Mouse (Mus musculus): ENCODE measurements around the gene Trove2. TPM values are rescaled to one million over a fixed set of nuclear protein-coding genes. Genes with fewer than 3 reads are reported as not detected.
A peak's percentile ranks its signal among the peaks of the same experiment; 100 is the strongest.

The Trove2 gene
- polyA plus RNA-seq, 1 experiment = 1.9 TPM

- TF ChIP-seq MYOD1 (IDR thresholded peaks at IDR 0.05; ENCODE audit: control insufficient read depth in 1 of 3, insufficient read length in 2 of 3, low read depth in 2 of 3) = no peak
- no peak overlapping the region for H3K4me3 ChIP-seq
- H3K27me3 ChIP-seq (ENCODE audit: control insufficient read depth, insufficient read depth, insufficient read length) = no peaks in the 10 kb centered on the region
- no peaks in the 10 kb centered on the region for H3K36me3 ChIP-seq (ENCODE audit: control insufficient read depth, insufficient read depth)
- no peak overlapping the region for H3ac ChIP-seq (ENCODE audit: control insufficient read depth, insufficient read length)
- H3K79me2 ChIP-seq (ENCODE audit: control insufficient read depth, insufficient read depth) = no peaks in the 10 kb centered on the region
- H3K4me2 ChIP-seq (ENCODE audit: low read depth) = no peak overlapping the region
These were observed 37.0 kb upstream of the Trove2 start for GRCm38 (mm10) chr1:143813676-143814360.

- TF ChIP-seq TCF12 (IDR thresholded peaks at IDR 0.05; ENCODE audit: insufficient read depth, poor library complexity, severe bottlenecking) = no peak
- peak in 2 of 3 experiments; percentile 67 to 75 for TF ChIP-seq MYOG (IDR thresholded peaks at IDR 0.05; ENCODE audit: control insufficient read depth in 1 of 3, insufficient read depth in 1 of 3, insufficient read length in 2 of 3, low read depth in 2 of 3)
- peak in 2 of 3 experiments; percentile 13 to 72 for TF ChIP-seq MYOD1 (IDR thresholded peaks at IDR 0.05; ENCODE audit: control insufficient read depth in 1 of 3, insufficient read length in 2 of 3, low read depth in 2 of 3)
- Histone ChIP-seq H3K36me3 (ENCODE audit: control insufficient read depth, insufficient read depth) (no peaks in the 10 kb centered on the region), H3ac (ENCODE audit: control insufficient read depth, insufficient read length) (no peak overlapping the region), H3K4me3 (no peak overlapping the region), H3K79me2 (ENCODE audit: control insufficient read depth, insufficient read depth) (no peaks in the 10 kb centered on the region), H3K27me3 (ENCODE audit: control insufficient read depth, insufficient read depth, insufficient read length) (no peaks in the 10 kb centered on the region), H3K4me2 (ENCODE audit: low read depth) (peak overlapping the region; percentile 5)
These were observed 32.2 kb upstream of the Trove2 start for GRCm38 (mm10) chr1:143809062-143809461.

DNA sequence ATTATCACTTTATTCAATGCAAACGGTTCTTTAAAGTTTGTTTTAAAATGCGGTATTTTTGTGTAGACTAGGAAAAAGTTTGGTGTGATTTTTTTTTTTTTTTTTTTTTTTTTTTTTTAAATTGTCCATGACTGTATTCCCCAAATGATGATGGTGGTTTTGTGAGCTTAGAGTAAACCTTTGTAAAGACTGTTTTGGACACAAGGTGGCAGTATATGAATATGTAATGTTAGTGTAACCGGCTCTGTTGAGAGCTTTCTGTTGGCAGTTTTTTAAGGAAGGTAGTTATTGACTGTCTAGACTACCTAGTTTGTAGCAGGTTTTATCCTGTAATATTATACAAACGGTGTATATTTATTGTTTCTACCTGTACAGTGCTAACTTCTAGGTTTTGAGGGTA, 26.7 kb upstream of the Trove2 start:
- Histone ChIP-seq H3ac (ENCODE audit: control insufficient read depth, insufficient read length) (no peak overlapping the region), H3K36me3 (ENCODE audit: control insufficient read depth, insufficient read depth) (peaks cover 4% of the 10 kb centered on the region)
- no peak for TF ChIP-seq SRF (IDR thresholded peaks at IDR 0.05; ENCODE audit: control insufficient read depth, insufficient read length, low read depth)
- TF ChIP-seq POLR2AphosphoS2 (IDR thresholded peaks at IDR 0.05; ENCODE audit: insufficient read length, low read depth) = no peak
- no peak for TF ChIP-seq REST (IDR thresholded peaks at IDR 0.05; ENCODE audit: insufficient read depth, insufficient read length)
- no peak for TF ChIP-seq USF1 (IDR thresholded peaks at IDR 0.05; ENCODE audit: low read depth)
- no peak for TF ChIP-seq E2F4 (IDR thresholded peaks at IDR 0.05; ENCODE audit: insufficient read depth)
- no peak for TF ChIP-seq TCF3 (IDR thresholded peaks at IDR 0.05; ENCODE audit: insufficient read length, low read depth)
- TF ChIP-seq MYOG (IDR thresholded peaks at IDR 0.05; ENCODE audit: control insufficient read depth in 1 of 3, insufficient read depth in 1 of 3, insufficient read length in 2 of 3, low read depth in 2 of 3) = no peak
- TF ChIP-seq POLR2A (IDR thresholded peaks at IDR 0.05; ENCODE audit: insufficient read length, low read depth) = no peak
- TF ChIP-seq MYOD1 (IDR thresholded peaks at IDR 0.05; ENCODE audit: control insufficient read depth in 1 of 3, insufficient read length in 2 of 3, low read depth in 2 of 3) = no peak
- TF ChIP-seq TCF12 (IDR thresholded peaks at IDR 0.05; ENCODE audit: insufficient read depth, poor library complexity, severe bottlenecking) = no peak
- TF ChIP-seq CEBPB (IDR thresholded peaks at IDR 0.05; ENCODE audit: insufficient read depth, poor library complexity, severe bottlenecking) = no peak
- TF ChIP-seq MAX (IDR thresholded peaks at IDR 0.05; ENCODE audit: low read depth) = no peak

DNA sequence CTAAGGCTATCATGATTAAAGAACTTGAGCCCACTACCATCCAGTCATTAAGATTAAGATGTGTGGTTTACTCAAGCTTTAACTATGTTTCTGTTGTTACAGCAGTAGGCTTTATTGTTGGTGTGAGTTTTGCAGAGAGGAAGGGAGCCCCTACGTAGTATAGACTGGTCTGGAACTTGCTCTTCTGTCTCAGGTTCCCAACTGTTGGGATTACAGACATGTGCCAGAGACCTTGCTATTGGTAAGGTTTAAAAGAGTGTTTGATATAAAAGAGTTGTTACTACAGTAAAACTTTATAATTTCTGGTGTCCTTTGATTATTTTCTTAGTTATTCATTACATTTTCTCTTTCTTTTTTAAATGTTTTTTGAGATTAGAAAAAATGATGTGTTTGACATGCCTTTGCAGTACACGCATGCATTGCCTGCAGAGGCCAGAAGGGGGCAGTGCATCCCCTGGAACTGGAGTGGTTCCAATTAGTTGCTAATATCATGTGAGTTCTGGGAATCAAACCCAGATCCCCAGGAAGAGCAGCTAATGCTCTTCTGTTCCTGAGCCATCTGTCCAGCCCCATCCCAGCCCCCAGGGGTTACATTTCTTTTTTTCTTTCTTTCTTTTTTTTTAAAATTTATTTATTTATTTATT, 11.8 kb upstream of the Trove2 start:
- Histone ChIP-seq H3K79me2 (ENCODE audit: control insufficient read depth, insufficient read depth) (no peaks in the 10 kb centered on the region), H3K27me3 (ENCODE audit: control insufficient read depth, insufficient read depth, insufficient read length) (no peaks in the 10 kb centered on the region), H3ac (ENCODE audit: control insufficient read depth, insufficient read length) (no peak overlapping the region), H3K4me3 (no peak overlapping the region), H3K4me2 (ENCODE audit: low read depth) (no peak overlapping the region), H3K36me3 (ENCODE audit: control insufficient read depth, insufficient read depth) (peaks cover 6% of the 10 kb centered on the region)
- TF ChIP-seq POLR2AphosphoS2 (IDR thresholded peaks at IDR 0.05; ENCODE audit: insufficient read length, low read depth) (no peak), MYOG (IDR thresholded peaks at IDR 0.05; ENCODE audit: control insufficient read depth in 1 of 3, insufficient read depth in 1 of 3, insufficient read length in 2 of 3, low read depth in 2 of 3) (no peak), TCF3 (IDR thresholded peaks at IDR 0.05; ENCODE audit: insufficient read length, low read depth) (no peak), SRF (IDR thresholded peaks at IDR 0.05; ENCODE audit: control insufficient read depth, insufficient read length, low read depth) (no peak), REST (IDR thresholded peaks at IDR 0.05; ENCODE audit: insufficient read depth, insufficient read length) (no peak), E2F4 (IDR thresholded peaks at IDR 0.05; ENCODE audit: insufficient read depth) (no peak), MAX (IDR thresholded peaks at IDR 0.05; ENCODE audit: low read depth) (no peak), CEBPB (IDR thresholded peaks at IDR 0.05; ENCODE audit: insufficient read depth, poor library complexity, severe bottlenecking) (no peak), TCF12 (IDR thresholded peaks at IDR 0.05; ENCODE audit: insufficient read depth, poor library complexity, severe bottlenecking) (no peak), MYOD1 (IDR thresholded peaks at IDR 0.05; ENCODE audit: control insufficient read depth in 1 of 3, insufficient read length in 2 of 3, low read depth in 2 of 3) (no peak)

More for the DNA sequence above, 26.7 kb upstream of the Trove2 start:
- Histone ChIP-seq H3K27me3 (ENCODE audit: control insufficient read depth, insufficient read depth, insufficient read length) (no peaks in the 10 kb centered on the region), H3K79me2 (ENCODE audit: control insufficient read depth, insufficient read depth) (no peaks in the 10 kb centered on the region), H3K4me3 (no peak overlapping the region), H3K4me2 (ENCODE audit: low read depth) (no peak overlapping the region)

DNA sequence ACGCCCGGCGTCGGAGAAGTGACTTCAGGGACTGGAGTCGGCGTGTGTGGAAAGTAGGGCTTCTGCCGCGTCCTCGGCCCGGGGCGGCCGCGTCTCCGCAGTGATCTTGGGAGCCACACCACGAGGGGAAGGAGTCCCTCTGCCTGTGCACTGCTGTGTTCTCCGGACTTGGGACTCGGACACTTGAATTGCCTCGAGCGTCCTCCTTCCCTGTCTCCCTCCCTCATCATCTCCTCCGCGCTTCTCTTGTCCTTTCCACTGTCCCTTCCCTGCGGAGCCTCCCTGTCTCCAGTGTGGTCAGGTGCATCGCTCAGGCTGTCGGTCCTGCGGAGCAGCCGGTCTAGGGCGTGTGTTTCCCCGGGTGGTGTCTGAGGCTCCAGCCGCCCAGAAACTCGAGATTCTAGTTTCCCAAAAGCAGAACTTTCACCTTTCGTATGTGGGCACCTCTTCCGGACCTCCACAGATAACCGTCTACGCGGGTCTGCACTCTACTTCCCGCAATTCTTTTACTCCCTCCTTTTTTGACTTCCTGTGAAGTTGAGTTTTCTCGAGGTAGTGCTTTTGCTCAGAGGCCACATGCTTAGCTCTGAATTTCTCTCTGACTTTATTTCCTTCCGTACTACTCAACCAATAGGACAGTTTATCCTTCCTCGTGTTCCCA, 820 bp upstream of the Trove2 start:
- H3ac ChIP-seq (ENCODE audit: control insufficient read depth, insufficient read length) = peak overlapping the region; percentile 36
- no peaks in the 10 kb centered on the region for H3K36me3 ChIP-seq (ENCODE audit: control insufficient read depth, insufficient read depth)
- TF ChIP-seq MAX (IDR thresholded peaks at IDR 0.05; ENCODE audit: low read depth) = no peak
- TF ChIP-seq POLR2A (IDR thresholded peaks at IDR 0.05; ENCODE audit: insufficient read length, low read depth) = no peak
- no peak for TF ChIP-seq E2F4 (IDR thresholded peaks at IDR 0.05; ENCODE audit: insufficient read depth)
- TF ChIP-seq CEBPB (IDR thresholded peaks at IDR 0.05; ENCODE audit: insufficient read depth, poor library complexity, severe bottlenecking) = no peak
- no peak for TF ChIP-seq TCF3 (IDR thresholded peaks at IDR 0.05; ENCODE audit: insufficient read length, low read depth)
- no peak for TF ChIP-seq TCF12 (IDR thresholded peaks at IDR 0.05; ENCODE audit: insufficient read depth, poor library complexity, severe bottlenecking)
- TF ChIP-seq MYOG (IDR thresholded peaks at IDR 0.05; ENCODE audit: control insufficient read depth in 1 of 3, insufficient read depth in 1 of 3, insufficient read length in 2 of 3, low read depth in 2 of 3) = no peak
- no peak for TF ChIP-seq POLR2AphosphoS2 (IDR thresholded peaks at IDR 0.05; ENCODE audit: insufficient read length, low read depth)
- TF ChIP-seq REST (IDR thresholded peaks at IDR 0.05; ENCODE audit: insufficient read depth, insufficient read length) = no peak
- H3K4me2 ChIP-seq (ENCODE audit: low read depth) = peak overlapping the region; percentile 89
- H3K27me3 ChIP-seq (ENCODE audit: control insufficient read depth, insufficient read depth, insufficient read length) = no peaks in the 10 kb centered on the region
- peak overlapping the region; percentile 74 for H3K4me3 ChIP-seq
- H3K79me2 ChIP-seq (ENCODE audit: control insufficient read depth, insufficient read depth) = peaks cover 60% of the 10 kb centered on the region

Measured in myocyte (in vitro differentiated cells).